Mouse (Mus musculus) lung, adult 18-20 months (tissue): ENCODE results near the gene Gm20869.
"Not testable (repeated sequence)": the region's sequence is repeated elsewhere in the genome, so short reads cannot be mapped to it uniquely, and the experiment has no call there.

ENCODE experiments used
- DNase-seq, 2 experiments: peaks; one replicate each; pipeline ENCODE4 v3.0.0; 2022; ENCODE audit warnings: mixed read lengths in 2 of 2

The Gm20869 gene

DNA sequence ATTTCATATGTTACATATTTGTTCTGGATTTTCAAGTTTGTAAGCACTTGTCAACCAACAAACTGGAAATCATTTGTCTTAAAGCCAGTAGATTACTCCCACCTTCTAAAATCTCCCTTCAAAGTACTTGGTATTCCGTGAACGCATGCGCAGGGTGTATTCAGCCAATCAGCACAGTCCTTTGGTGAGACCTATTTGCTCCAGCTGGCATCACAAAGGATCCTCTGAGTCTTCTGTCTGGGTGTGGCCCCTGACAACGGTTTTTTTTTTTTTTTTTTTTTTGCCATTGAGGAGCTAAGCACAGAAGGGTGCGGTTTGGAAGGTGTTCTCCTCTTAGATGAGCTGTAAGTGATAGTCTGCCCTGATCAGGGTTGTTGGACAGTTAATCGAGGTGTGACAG, at the start of gene Gm20869:
Gene Gm20869 (plus strand): TSS at position 301 of the 400 bp plus-strand sequence.
- not testable (repeated sequence) for DNase-seq
